Mouse (Mus musculus) activated CD4-positive, CD25-positive, alpha-beta regulatory T cell (primary cell): Measurements from ENCODE around the gene Prr22. TPM values are rescaled to one million over a fixed set of nuclear protein-coding genes. Genes with fewer than 3 reads are reported as not detected.

Experiments used
- polyA plus RNA-seq, 2 experiments: library from polyadenylated mRNA; unstranded; fragments of 100-300 nt; shearing (Covaris generic); gene quantifications; one replicate each; pipeline ENCODE4 v1.2.1; 2017

The Prr22 gene
- polyA plus RNA-seq, result 1 to 10 TPM in 1 of 2 experiments, under 1 TPM in 1; 0.69 to 1.7 TPM

GRCm38 (mm10) chr17:56769950-56770349 lies at the start of gene Prr22:
TSS of gene Prr22 (plus strand) at chr17:56770250.

GRCm38 (mm10) chr17:56757416-56758123 lies 12.5 kb upstream of the Prr22 start, which contains the start of gene Nrtn:
TSS of gene Nrtn (minus strand) at chr17:56757530.

DNA sequence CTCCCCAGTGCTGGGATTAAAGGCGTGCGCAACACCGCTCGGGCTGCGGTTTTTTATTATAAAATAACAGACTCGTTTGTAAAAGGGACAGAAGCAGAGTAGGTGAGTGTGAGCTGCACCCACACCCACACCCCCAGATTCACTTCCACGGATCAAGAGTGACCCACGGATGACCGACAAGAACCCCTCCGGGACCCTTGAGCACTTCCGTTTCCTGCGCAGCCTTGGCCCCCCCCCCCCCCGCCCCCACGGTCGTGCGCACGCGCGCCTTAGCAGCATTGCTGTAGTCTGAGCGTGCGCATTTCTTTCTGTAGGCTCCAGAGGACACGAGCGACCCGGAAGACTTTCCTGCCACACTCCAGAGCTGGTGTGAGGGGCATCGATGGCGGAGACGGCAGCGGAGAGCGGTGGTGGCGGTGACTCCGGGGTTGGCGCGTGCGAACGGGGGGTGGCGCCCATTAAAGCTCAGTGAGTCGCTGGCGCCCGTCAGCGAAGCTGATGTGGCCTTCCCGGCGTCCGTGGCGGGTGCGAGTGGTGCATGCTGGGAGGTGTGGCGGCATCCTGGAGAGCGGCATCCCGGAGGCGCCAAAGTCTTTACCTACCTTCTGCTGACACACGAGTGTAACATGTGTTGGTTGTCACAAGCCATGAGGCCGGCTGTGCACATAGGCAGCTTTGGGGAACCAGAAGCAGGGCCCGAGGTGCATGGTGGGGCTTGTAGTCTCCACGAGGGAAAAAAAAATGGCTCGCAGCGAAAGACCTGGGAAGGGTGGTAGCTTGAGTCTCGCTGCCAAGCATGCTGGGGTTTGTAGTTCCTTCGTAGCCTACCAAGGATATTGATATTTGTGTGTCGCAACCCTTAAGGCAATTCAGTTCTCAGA lies 5.3 kb upstream of the Prr22 start, which contains the start of gene Dus3l:
Gene Dus3l (plus strand): TSS at position 284 of the 881 bp plus-strand sequence.

Other genes starting within 250 kb of the Prr22 start
- under 1 TPM; 0.63 to 1.00 TPM for gene Gm20219, start 215.9 kb upstream of the Prr22 start, polyA plus RNA-seq
- gene Safb2, start 185.7 kb upstream of the Prr22 start, polyA plus RNA-seq, result 100 to 1,000 TPM; 107 to 129 TPM
- 100 to 1,000 TPM; 124 to 148 TPM for gene Safb, start 185.4 kb upstream of the Prr22 start, polyA plus RNA-seq
- gene 2410015M20Rik, start 160.5 kb upstream of the Prr22 start, polyA plus RNA-seq, result 100 to 1,000 TPM; 189 to 264 TPM
- gene Rpl36, start 156.8 kb upstream of the Prr22 start, polyA plus RNA-seq, result 1,000 to 10,000 TPM; 1,401 to 2,699 TPM
- 10 to 100 TPM; 34.4 to 41.3 TPM for gene Lonp1, start 143.4 kb upstream of the Prr22 start, polyA plus RNA-seq
- under 1 TPM; 0.16 to 0.36 TPM for gene Catsperd, start 142.1 kb upstream of the Prr22 start, polyA plus RNA-seq
- gene Ranbp3, start 97.0 kb upstream of the Prr22 start, polyA plus RNA-seq, result 10 to 100 TPM; 79.3 to 90.3 TPM
- gene Ndufa11, start 52.5 kb upstream of the Prr22 start, polyA plus RNA-seq, result 100 to 1,000 TPM; 284 to 322 TPM
- gene Vmac, start 52.2 kb upstream of the Prr22 start, polyA plus RNA-seq, result 10 to 100 TPM; 11.9 to 18.9 TPM
- gene Nrtn, start 12.7 kb upstream of the Prr22 start, polyA plus RNA-seq, result not detected
- 10 to 100 TPM; 37.5 to 47.0 TPM for gene Dus3l, start 5.5 kb upstream of the Prr22 start, polyA plus RNA-seq
- 1 to 10 TPM in 1 of 2 experiments, under 1 TPM in 1; 0.95 to 1.7 TPM for gene Rfx2, start 60.8 kb downstream of the Prr22 start, polyA plus RNA-seq
- gene Acsbg2, start 104.2 kb downstream of the Prr22 start, polyA plus RNA-seq, result not detected
- gene 1700061G19Rik, start 105.2 kb downstream of the Prr22 start, polyA plus RNA-seq, result under 1 TPM; 0.10 to 0.27 TPM
- 10 to 100 TPM; 31.3 to 45.7 TPM for gene Mllt1, start 165.2 kb downstream of the Prr22 start, polyA plus RNA-seq
- gene Acer1, start 211.9 kb downstream of the Prr22 start, polyA plus RNA-seq, result not detected
- 10 to 100 TPM; 46.4 to 81.8 TPM for gene Clpp, start 220.1 kb downstream of the Prr22 start, polyA plus RNA-seq
- 10 to 100 TPM; 25.2 to 32.7 TPM for gene Alkbh7, start 227.1 kb downstream of the Prr22 start, polyA plus RNA-seq
- gene Pspn, start 229.8 kb downstream of the Prr22 start, polyA plus RNA-seq, result not detected
- 10 to 100 TPM; 78.7 to 81.9 TPM for gene Gtf2f1, start 241.0 kb downstream of the Prr22 start, polyA plus RNA-seq
- under 1 TPM in 1 of 2 experiments, not detected in 1; 0.25 TPM for gene Gm17949, start 241.2 kb downstream of the Prr22 start, polyA plus RNA-seq